Mouse (Mus musculus): ENCODE results near the gene Casz1. TPM values are rescaled to one million over a fixed set of nuclear protein-coding genes. Genes with fewer than 3 reads are reported as not detected.

Casz1 gene
- polyA plus RNA-seq, 1 experiment = 120 TPM

- no peaks in the 10 kb centered on the region for H3K27me3 ChIP-seq (ENCODE audit: control insufficient read depth, insufficient read depth, low read length)
- 58% methylated on average over 14 of the region's 14 CpGs for WGBS
- H3K27ac ChIP-seq (ENCODE audit: insufficient read depth, low read depth, low read length) = no peak overlapping the region
- peaks cover 7% of the 10 kb centered on the region; the same call in 1 of the 2 replicates for H3K4me1 ChIP-seq (ENCODE audit: control insufficient read depth, insufficient read depth, insufficient read length, low read length)
- TF ChIP-seq POLR2A (IDR thresholded peaks at IDR 0.05; ENCODE audit: low read depth, low read length) (no peak), CTCF (IDR thresholded peaks at IDR 0.05; ENCODE audit: extremely low read depth, insufficient read length, insufficient replicate concordance, low read depth, low read length) (no peak)
- no peak overlapping the region for H3K4me3 ChIP-seq (ENCODE audit: low read depth, low read length)
- peaks cover under 1% of the 10 kb centered on the region; the same call in 1 of the 2 replicates for H3K36me3 ChIP-seq (ENCODE audit: control insufficient read depth, insufficient read depth, low read length)
Observed at GRCm38 (mm10) chr4:148972707-148973106, 168.5 kb downstream of the Casz1 start.

DNA sequence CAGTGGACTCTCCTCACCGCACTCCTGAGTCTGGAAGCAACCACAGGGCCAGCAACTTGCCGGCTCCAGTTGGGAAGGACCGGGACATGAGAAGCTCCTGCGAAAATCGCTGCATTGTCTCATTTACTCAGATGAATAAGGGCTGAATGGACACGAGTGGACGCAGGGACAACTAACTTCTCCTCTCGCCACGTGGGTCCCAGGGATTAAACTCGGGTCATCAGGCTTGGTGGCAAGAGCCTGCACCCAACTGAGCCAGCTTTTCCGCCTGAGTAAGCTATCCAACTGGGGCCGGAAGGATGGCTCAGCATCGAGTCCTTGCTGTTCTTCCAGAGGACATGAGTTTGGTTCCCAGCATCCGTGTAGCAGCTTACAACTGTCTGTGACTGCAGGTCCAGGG lies 169.2 kb downstream of the Casz1 start:
- Histone ChIP-seq H3K36me3 (ENCODE audit: control insufficient read depth, insufficient read depth, low read length) (no peaks in the 10 kb centered on the region), H3K27me3 (ENCODE audit: control insufficient read depth, insufficient read depth, low read length) (no peaks in the 10 kb centered on the region), H3K27ac (ENCODE audit: insufficient read depth, low read depth, low read length) (no peak overlapping the region), H3K4me1 (ENCODE audit: control insufficient read depth, insufficient read depth, insufficient read length, low read length) (peaks cover 7% of the 10 kb centered on the region; the same call in 1 of the 2 replicates), H3K4me3 (ENCODE audit: low read depth, low read length) (no peak overlapping the region)
- WGBS = 88% methylated on average over 14 of the region's 14 CpGs
- no peak for TF ChIP-seq CTCF (IDR thresholded peaks at IDR 0.05; ENCODE audit: extremely low read depth, insufficient read length, insufficient replicate concordance, low read depth, low read length)

- Histone ChIP-seq H3K27me3 (ENCODE audit: control insufficient read depth, insufficient read depth, low read length) (no peaks in the 10 kb centered on the region), H3K27ac (ENCODE audit: insufficient read depth, low read depth, low read length) (no peak overlapping the region), H3K36me3 (ENCODE audit: control insufficient read depth, insufficient read depth, low read length) (0 out of 2 replicates have a peak, but pooled peaks cover 1% of the 10 kb centered on the region), H3K4me3 (ENCODE audit: low read depth, low read length) (no peak overlapping the region), H3K4me1 (ENCODE audit: control insufficient read depth, insufficient read depth, insufficient read length, low read length) (peaks cover 7% of the 10 kb centered on the region; the same call in 1 of the 2 replicates)
- 87% methylated on average over 7 of the region's 7 CpGs for WGBS
- TF ChIP-seq POLR2A (IDR thresholded peaks at IDR 0.05; ENCODE audit: low read depth, low read length) (no peak), CTCF (IDR thresholded peaks at IDR 0.05; ENCODE audit: extremely low read depth, insufficient read length, insufficient replicate concordance, low read depth, low read length) (no peak)
Observed at GRCm38 (mm10) chr4:148974833-148975232, 170.6 kb downstream of the Casz1 start.

- Histone ChIP-seq H3K27ac (ENCODE audit: insufficient read depth, low read depth, low read length) (no peak overlapping the region), H3K4me1 (ENCODE audit: control insufficient read depth, insufficient read depth, insufficient read length, low read length) (no peaks in the 10 kb centered on the region), H3K36me3 (ENCODE audit: control insufficient read depth, insufficient read depth, low read length) (peaks cover 10% of the 10 kb centered on the region), H3K27me3 (ENCODE audit: control insufficient read depth, insufficient read depth, low read length) (no peaks in the 10 kb centered on the region), H3K4me3 (ENCODE audit: low read depth, low read length) (no peak overlapping the region)
- WGBS = 85% methylated on average over 9 of the region's 9 CpGs
- TF ChIP-seq CTCF (IDR thresholded peaks at IDR 0.05; ENCODE audit: extremely low read depth, insufficient read length, insufficient replicate concordance, low read depth, low read length) (no peak), POLR2A (IDR thresholded peaks at IDR 0.05; ENCODE audit: low read depth, low read length) (no peak)
Observed at GRCm38 (mm10) chr4:148978221-148978855, 174.1 kb downstream of the Casz1 start.

GRCm38 (mm10) chr4:148978926-148979325 lies 174.7 kb downstream of the Casz1 start:
- no peaks in the 10 kb centered on the region for H3K27me3 ChIP-seq (ENCODE audit: control insufficient read depth, insufficient read depth, low read length)
- H3K4me1 ChIP-seq (ENCODE audit: control insufficient read depth, insufficient read depth, insufficient read length, low read length) = no peaks in the 10 kb centered on the region
- H3K36me3 ChIP-seq (ENCODE audit: control insufficient read depth, insufficient read depth, low read length) = peaks cover 15% of the 10 kb centered on the region
- no peak for TF ChIP-seq CTCF (IDR thresholded peaks at IDR 0.05; ENCODE audit: extremely low read depth, insufficient read length, insufficient replicate concordance, low read depth, low read length)
- TF ChIP-seq POLR2A (IDR thresholded peaks at IDR 0.05; ENCODE audit: low read depth, low read length) = no peak
- no peak overlapping the region for H3K27ac ChIP-seq (ENCODE audit: insufficient read depth, low read depth, low read length)
- WGBS = 91% methylated on average over 11 of the region's 11 CpGs
- no peak overlapping the region for H3K4me3 ChIP-seq (ENCODE audit: low read depth, low read length)

DNA sequence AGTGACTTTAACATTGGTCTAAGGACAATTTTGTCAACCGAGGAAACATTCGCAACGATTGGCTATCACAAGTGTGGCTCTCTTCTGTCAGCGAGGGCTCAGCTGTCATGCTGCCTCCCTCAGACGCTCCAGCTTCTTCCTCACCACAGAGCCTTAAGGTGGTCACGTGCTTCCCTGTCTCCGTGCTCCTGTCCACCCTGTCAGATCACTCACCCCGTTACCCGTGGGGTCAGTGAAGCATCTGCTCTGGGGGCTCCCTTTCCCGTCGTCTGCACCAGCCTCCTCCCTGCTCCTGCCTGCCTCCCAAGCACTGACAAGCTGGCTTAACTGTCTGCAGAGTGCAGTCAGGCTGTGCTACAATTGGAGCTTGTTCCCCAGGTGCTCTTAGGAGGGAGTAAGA lies 175.6 kb downstream of the Casz1 start:
- TF ChIP-seq CTCF (IDR thresholded peaks at IDR 0.05; ENCODE audit: extremely low read depth, insufficient read length, insufficient replicate concordance, low read depth, low read length) (no peak), POLR2A (IDR thresholded peaks at IDR 0.05; ENCODE audit: low read depth, low read length) (no peak)
- no peak overlapping the region for H3K4me3 ChIP-seq (ENCODE audit: low read depth, low read length)
- no peaks in the 10 kb centered on the region for H3K27me3 ChIP-seq (ENCODE audit: control insufficient read depth, insufficient read depth, low read length)
- peaks cover 17% of the 10 kb centered on the region for H3K36me3 ChIP-seq (ENCODE audit: control insufficient read depth, insufficient read depth, low read length)
- WGBS = 90% methylated on average over 11 of the region's 11 CpGs
- no peaks in the 10 kb centered on the region for H3K4me1 ChIP-seq (ENCODE audit: control insufficient read depth, insufficient read depth, insufficient read length, low read length)
- no peak overlapping the region for H3K27ac ChIP-seq (ENCODE audit: insufficient read depth, low read depth, low read length)

GRCm38 (mm10) chr4:148982274-148982673 lies 178.0 kb downstream of the Casz1 start:
- H3K4me3 ChIP-seq (ENCODE audit: low read depth, low read length) = no peak overlapping the region
- 89% methylated on average over 6 of the region's 6 CpGs for WGBS
- peaks cover 17% of the 10 kb centered on the region for H3K36me3 ChIP-seq (ENCODE audit: control insufficient read depth, insufficient read depth, low read length)
- H3K27ac ChIP-seq (ENCODE audit: insufficient read depth, low read depth, low read length) = no peak overlapping the region
- no peaks in the 10 kb centered on the region for H3K27me3 ChIP-seq (ENCODE audit: control insufficient read depth, insufficient read depth, low read length)
- TF ChIP-seq POLR2A (IDR thresholded peaks at IDR 0.05; ENCODE audit: low read depth, low read length) (no peak), CTCF (IDR thresholded peaks at IDR 0.05; ENCODE audit: extremely low read depth, insufficient read length, insufficient replicate concordance, low read depth, low read length) (no peak)
- no peaks in the 10 kb centered on the region for H3K4me1 ChIP-seq (ENCODE audit: control insufficient read depth, insufficient read depth, insufficient read length, low read length)

All from small intestine, adult 2 months (tissue).